Mouse (Mus musculus): ENCODE measurements around the gene Zzef1. TPM values are rescaled to one million over a fixed set of nuclear protein-coding genes. Genes with fewer than 3 reads are reported as not detected.

Zzef1 gene
- total RNA-seq, 2 experiments from 2014 or later = 21.3 to 22.9 TPM

GRCm38 (mm10) chr11:72952226-72952625, 156.2 kb downstream of the Zzef1 start:
- intact Hi-C loops (cut with DNase I) = no loop called here
- peak; percentile 50 to 57 for DNase-seq

- intact Hi-C loops (cut with DNase I) = no loop called here
Measured at GRCm38 (mm10) chr11:72952697-72953096, 156.7 kb downstream of the Zzef1 start.

GRCm38 (mm10) chr11:72953116-72953439, 157.1 kb downstream of the Zzef1 start:
- DNase-seq = no peak
- intact Hi-C loops (cut with DNase I) = no loop called here

More at GRCm38 (mm10) chr11:72952697-72953096, 156.7 kb downstream of the Zzef1 start:
- DNase-seq = peak in 1 of 2 experiments; percentile 31

GRCm38 (mm10) chr11:72953440-72954151, 157.6 kb downstream of the Zzef1 start:
- peak; percentile 72 for DNase-seq
- intact Hi-C loops (cut with DNase I) = no loop called here

- intact Hi-C loops (cut with DNase I) = no loop called here
- no peak for DNase-seq
Measured at GRCm38 (mm10) chr11:72954216-72954615, 158.2 kb downstream of the Zzef1 start.

GRCm38 (mm10) chr11:72955339-72955974, 159.4 kb downstream of the Zzef1 start:
- peak; percentile 20 to 21 for DNase-seq
- intact Hi-C loops (cut with DNase I) = no loop called here

- DNase-seq = no peak
- intact Hi-C loops (cut with DNase I) = no loop called here
Measured at GRCm38 (mm10) chr11:72957318-72957717, 161.3 kb downstream of the Zzef1 start.

- peak in 1 of 2 experiments; percentile 13 for DNase-seq
- intact Hi-C loops (cut with DNase I) = loop anchor here (2.0 kb wide), 2 partner anchors 35 to 41 kb away; no protein-coding TSS in a partner anchor
Measured at GRCm38 (mm10) chr11:72959924-72960679, 164.1 kb downstream of the Zzef1 start.

- intact Hi-C loops (cut with DNase I) = loop anchor here (2.0 kb wide), 2 partner anchors 36 to 40 kb away; no protein-coding TSS in a partner anchor
- no peak for DNase-seq
Measured at GRCm38 (mm10) chr11:72960723-72961071, 164.7 kb downstream of the Zzef1 start.

- DNase-seq = peak; percentile 42 to 43
- intact Hi-C loops (cut with DNase I) = loop anchor here (2.0 kb wide), 2 partner anchors 37 to 39 kb away; no protein-coding TSS in a partner anchor
Measured at GRCm38 (mm10) chr11:72961072-72961980, 165.3 kb downstream of the Zzef1 start, which contains the start of gene Atp2a3. Gene Atp2a3, plus strand, starts transcription at chr11:72961169.

- DNase-seq = no peak
- intact Hi-C loops (cut with DNase I) = no loop called here
Measured at GRCm38 (mm10) chr11:72962378-72962777, 166.4 kb downstream of the Zzef1 start.

- intact Hi-C loops (cut with DNase I) = no loop called here
- no peak for DNase-seq
Measured at GRCm38 (mm10) chr11:72963058-72963788, 167.2 kb downstream of the Zzef1 start.

GRCm38 (mm10) chr11:72963789-72964294, 167.8 kb downstream of the Zzef1 start:
- intact Hi-C loops (cut with DNase I) = no loop called here
- DNase-seq = no peak

GRCm38 (mm10) chr11:72974995-72975503, 179.0 kb downstream of the Zzef1 start:
- no peak for DNase-seq
- intact Hi-C loops (cut with DNase I) = no loop called here

Small RNAs within 50 kb of the gene (microRNA-seq; reads per million reads assigned to microRNA genes)
- gene Gm44467 (ENCODE audit: borderline number of aligned reads in 2 of 2) = 0 reads per million in 2 experiments

Other genes starting within 250 kb of the Zzef1 start
- gene Spns3, start 245.7 kb upstream of the Zzef1 start, total RNA-seq (2021) = under 1 TPM in 1 of 2 experiments, not detected in 1; 0.16 TPM
- 10 to 100 TPM; 63.0 to 65.3 TPM for gene Ube2g1, start 188.9 kb upstream of the Zzef1 start, total RNA-seq (2021)
- gene Ankfy1, start 106.2 kb upstream of the Zzef1 start, total RNA-seq (2021) = 10 to 100 TPM; 16.8 to 19.1 TPM
- 10 to 100 TPM; 19.2 to 19.5 TPM for gene Cyb5d2, start 84 bp upstream of the Zzef1 start, total RNA-seq (2021)
- gene Atp2a3, start 164.9 kb downstream of the Zzef1 start, total RNA-seq (2021) = 10 to 100 TPM; 11.1 to 11.9 TPM
- under 1 TPM; 0.33 to 0.38 TPM for gene P2rx1, start 202.9 kb downstream of the Zzef1 start, total RNA-seq (2021)
- under 1 TPM; 0.84 to 1.00 TPM for gene Camkk1, start 222.8 kb downstream of the Zzef1 start, total RNA-seq (2021)